In genomic region chr15:80065414-80065813, GRCm38 (mm10) we compare ENCODE assay signal across 8 mouse cellular contexts. TPM values are rescaled to one million over a fixed set of nuclear protein-coding genes. Genes with fewer than 3 reads are reported as not detected.
DNase-seq lines count a peak whose midpoint lies in the region; ATAC-seq and TF ChIP-seq lines count a peak whose summit lies in the region.

No protein-coding gene starts in this region.

- ATAC-seq in kidney, embryonic 15.5 days (replicated peaks; ENCODE audit: low FRiP score) = 0 out of 2 replicates have a peak, but pooled peaks have one; percentile 17
- ATAC-seq in forebrain, embryonic 15.5 days (replicated peaks) = no peak

- no peak for DNase-seq in kidney, adult 11 months
- DNase-seq in MEL (ENCODE audit: low read depth, low spot score) = peak; percentile 80
- peak; percentile 66 for DNase-seq in embryonic facial prominence, embryonic 10.5 days (ENCODE audit: low spot score)
- peak; percentile 53 for DNase-seq in mesoderm, embryonic 11.5 days (ENCODE audit: low read depth, low spot score)
- no peak for DNase-seq in heart, postnatal 14 days
- DNase-seq in left cerebral cortex, postnatal 10 days (ENCODE audit: extremely low spot score in 1 of 2, low spot score in 2 of 2) = no peak

- TF ChIP-seq CTCF in MEL (IDR thresholded peaks at IDR 0.05 in 2 of 3, conservative IDR thresholded peaks at IDR 0.05 in 1 of 3; ENCODE audit: control insufficient read depth in 1 of 3, insufficient read depth in 1 of 3, low read depth in 2 of 3, low read length in 3 of 3, poor library complexity in 1 of 3, severe bottlenecking in 1 of 3) = peak; percentile 65 to 88 (median 85)

- H3K9ac ChIP-seq in kidney, embryonic 15.5 days = no peak overlapping the region
- H3K9ac ChIP-seq in MEL (ENCODE audit: control insufficient read depth, low read depth, low read length, poor library complexity, severe bottlenecking) = no peak overlapping the region
- H3K9ac ChIP-seq in forebrain, embryonic 15.5 days (replicated peaks) = no peak overlapping the region

- H3K27me3 ChIP-seq in kidney, embryonic 15.5 days = no peaks in the 10 kb centered on the region
- H3K27me3 ChIP-seq in MEL (ENCODE audit: control insufficient read depth in 1 of 2, insufficient read depth in 2 of 2, low read length in 2 of 2) = peaks cover 0 to 3% of the 10 kb centered on the region in 2 experiments; a peak in 1 of 4 replicates
- H3K27me3 ChIP-seq in embryonic facial prominence, embryonic 10.5 days (replicated peaks; ENCODE audit: low read depth, poor library complexity, severe bottlenecking) = 0 out of 2 replicates have a peak, but pooled peaks cover 4% of the 10 kb centered on the region
- no peaks in the 10 kb centered on the region for H3K27me3 ChIP-seq in forebrain, embryonic 15.5 days

- no peaks in the 10 kb centered on the region for H3K79me2 ChIP-seq in MEL (ENCODE audit: control insufficient read depth, insufficient read depth, low read length, poor library complexity)

- no peak for TF ChIP-seq POLR2A in MEL (IDR thresholded peaks at IDR 0.05; ENCODE audit: control insufficient read depth in 1 of 2, insufficient read depth in 1 of 2, low read depth in 1 of 2, low read length in 2 of 2, poor library complexity in 1 of 2)

- TF ChIP-seq RAD21 in MEL (IDR thresholded peaks at IDR 0.05; ENCODE audit: low read depth, low read length) = peak; percentile 88

- no peak overlapping the region for H3K4me3 ChIP-seq in kidney, embryonic 15.5 days (replicated peaks)
- H3K4me3 ChIP-seq in MEL (ENCODE audit: control insufficient read depth in 1 of 2, insufficient read depth in 1 of 2, low read depth in 2 of 2, low read length in 2 of 2) = no peak overlapping the region
- no peak overlapping the region for H3K4me3 ChIP-seq in embryonic facial prominence, embryonic 10.5 days
- H3K4me3 ChIP-seq in forebrain, embryonic 15.5 days = no peak overlapping the region

- H3K4me1 ChIP-seq in kidney, embryonic 15.5 days = peaks cover 25% of the 10 kb centered on the region
- no peaks in the 10 kb centered on the region for H3K4me1 ChIP-seq in MEL (ENCODE audit: control insufficient read depth in 1 of 2, insufficient read depth in 2 of 2, low read length in 2 of 2)
- H3K4me1 ChIP-seq in embryonic facial prominence, embryonic 10.5 days = peaks cover 42% of the 10 kb centered on the region
- H3K4me1 ChIP-seq in forebrain, embryonic 15.5 days = no peaks in the 10 kb centered on the region

- no peaks in the 10 kb centered on the region for H3K36me3 ChIP-seq in kidney, embryonic 15.5 days
- H3K36me3 ChIP-seq in MEL (ENCODE audit: control insufficient read depth in 1 of 2, insufficient read depth in 2 of 2, low read length in 2 of 2) = no peaks in the 10 kb centered on the region
- no peaks in the 10 kb centered on the region for H3K36me3 ChIP-seq in embryonic facial prominence, embryonic 10.5 days (replicated peaks)
- no peaks in the 10 kb centered on the region for H3K36me3 ChIP-seq in forebrain, embryonic 15.5 days

- no peak overlapping the region for H3K4me2 ChIP-seq in kidney, embryonic 15.5 days
- no peak overlapping the region for H3K4me2 ChIP-seq in forebrain, embryonic 15.5 days (replicated peaks)

- WGBS in kidney, embryonic 15.5 days = 12% methylated on average over 13 of the region's 13 CpGs
- WGBS in embryonic facial prominence, embryonic 10.5 days = 17% methylated on average over 13 of the region's 13 CpGs
- 14% methylated on average over 13 of the region's 13 CpGs for WGBS in forebrain, embryonic 15.5 days

- no peak for TF ChIP-seq EP300 in MEL (IDR thresholded peaks at IDR 0.05; ENCODE audit: low read depth in 1 of 2, low read length in 2 of 2)

- H3K9me3 ChIP-seq in kidney, embryonic 15.5 days (replicated peaks) = no peaks in the 10 kb centered on the region
- no peaks in the 10 kb centered on the region for H3K9me3 ChIP-seq in MEL (replicated peaks; ENCODE audit: insufficient read depth, low read length)
- no peaks in the 10 kb centered on the region for H3K9me3 ChIP-seq in embryonic facial prominence, embryonic 10.5 days
- no peaks in the 10 kb centered on the region for H3K9me3 ChIP-seq in forebrain, embryonic 15.5 days

- intact Hi-C loops in heart, postnatal 14 days (cut with DNase I) = no loop called here
- intact Hi-C loops in left cerebral cortex, postnatal 10 days (cut with DNase I) = no loop called here

- no peak overlapping the region for H3K27ac ChIP-seq in kidney, embryonic 15.5 days
- no peak overlapping the region for H3K27ac ChIP-seq in MEL (ENCODE audit: control insufficient read depth, low read depth, low read length)
- no peak overlapping the region for H3K27ac ChIP-seq in embryonic facial prominence, embryonic 10.5 days (replicated peaks)
- H3K27ac ChIP-seq in forebrain, embryonic 15.5 days (replicated peaks) = no peak overlapping the region

TF ChIP-seq in MEL, 35 proteins besides CTCF, POLR2A, EP300 and RAD21:
- TF ChIP-seq ETS1 (IDR thresholded peaks at IDR 0.05; ENCODE audit: low read depth, low read length) (no peak), BHLHE40 (IDR thresholded peaks at IDR 0.05; ENCODE audit: borderline replicate concordance, low read depth, low read length) (no peak), MAX (IDR thresholded peaks at IDR 0.05; ENCODE audit: low read length) (0 out of 2 replicates have a peak, but pooled peaks have one; percentile 12), HCFC1 (IDR thresholded peaks at IDR 0.05; ENCODE audit: low read depth, low read length) (no peak), SMC3 (IDR thresholded peaks at IDR 0.05; ENCODE audit: low read depth, low read length) (peak; percentile 94), KAT2A (conservative IDR thresholded peaks at IDR 0.05; ENCODE audit: low read depth, low read length) (no peak), GATA1 (IDR thresholded peaks at IDR 0.05; ENCODE audit: low read depth, low read length) (no peak), USF1 (IDR thresholded peaks at IDR 0.05; ENCODE audit: low read depth, low read length) (no peak), TCF12 (IDR thresholded peaks at IDR 0.05; ENCODE audit: low read depth, low read length) (no peak), NELFE (IDR thresholded peaks at IDR 0.05; ENCODE audit: low read depth, low read length) (no peak), ZC3H11A (IDR thresholded peaks at IDR 0.05; ENCODE audit: low read depth, low read length) (peak; percentile 94), NRF1 (IDR thresholded peaks at IDR 0.05; ENCODE audit: insufficient read depth, low read depth, low read length, poor library complexity, severe bottlenecking) (no peak)

RNA-seq across cellular contexts. Expression of gene Syngr1, which starts 25.7 kb away (rescaled TPM):
- 10.9 and 11.2 TPM in 2 replicates for polyA plus RNA-seq in kidney, embryonic 15.5 days (2015; fragmentation: Nextera tagmentation; extraction: Ambion mirVana)
- 93.7 and 105 TPM in 2 replicates for total RNA-seq in MEL (2012; rRNA removed)
- 100 to 1,000 TPM in 1 of 2 experiments, not detected in 1; 115 TPM for polyA plus RNA-seq in MEL (2012; ENCODE audit: insufficient read depth in 1 of 2, insufficient read length in 2 of 2, low read depth in 1 of 2, low replicate concordance in 2 of 2, missing spikeins in 1 of 2)
- 5.9 and 7.0 TPM in 2 replicates for polyA plus RNA-seq in embryonic facial prominence, embryonic 10.5 days (2016; fragmentation: Nextera tagmentation; extraction: Ambion mirVana)
- total RNA-seq in heart, postnatal 14 days (2021) = 10 to 100 TPM; 77.8 to 79.6 TPM
- total RNA-seq in left cerebral cortex, postnatal 10 days (2021) = 100 to 1,000 TPM; 430 to 441 TPM
- polyA plus RNA-seq in forebrain, embryonic 15.5 days (2015; fragmentation: Nextera tagmentation; extraction: Ambion mirVana) = 40.1 and 44.5 TPM in 2 replicates

RNA-seq across cellular contexts. Expression of gene Rpl3, which starts 26.3 kb away (rescaled TPM):
- 1,112 and 1,115 TPM in 2 replicates for polyA plus RNA-seq in kidney, embryonic 15.5 days (2015; fragmentation: Nextera tagmentation; extraction: Ambion mirVana)
- 1,686 and 1,722 TPM in 2 replicates for total RNA-seq in MEL (2012; rRNA removed)
- polyA plus RNA-seq in MEL (2012; ENCODE audit: insufficient read depth in 1 of 2, insufficient read length in 2 of 2, low read depth in 1 of 2, low replicate concordance in 2 of 2, missing spikeins in 1 of 2) = 1,000 to 10,000 TPM in 1 of 2 experiments, 100 to 1,000 TPM in 1; 543 to 1,096 TPM
- polyA plus RNA-seq in embryonic facial prominence, embryonic 10.5 days (2016; fragmentation: Nextera tagmentation; extraction: Ambion mirVana) = 1,034 and 1,049 TPM in 2 replicates
- total RNA-seq in heart, postnatal 14 days (2021) = 100 to 1,000 TPM; 278 to 293 TPM
- total RNA-seq in left cerebral cortex, postnatal 10 days (2021) = 100 to 1,000 TPM; 520 to 524 TPM
- polyA plus RNA-seq in forebrain, embryonic 15.5 days (2015; fragmentation: Nextera tagmentation; extraction: Ambion mirVana) = 641 and 670 TPM in 2 replicates

RNA-seq across cellular contexts. Expression of gene Pdgfb, which starts 50.6 kb away (rescaled TPM):
- polyA plus RNA-seq in kidney, embryonic 15.5 days (2015; fragmentation: Nextera tagmentation; extraction: Ambion mirVana) = 3.8 and 5.1 TPM in 2 replicates
- 0.23 and 0.26 TPM in 2 replicates for total RNA-seq in MEL (2012; rRNA removed)
- under 1 TPM in 1 of 2 experiments, not detected in 1; 0.72 TPM for polyA plus RNA-seq in MEL (2012; ENCODE audit: insufficient read depth in 1 of 2, insufficient read length in 2 of 2, low read depth in 1 of 2, low replicate concordance in 2 of 2, missing spikeins in 1 of 2)
- polyA plus RNA-seq in embryonic facial prominence, embryonic 10.5 days (2016; fragmentation: Nextera tagmentation; extraction: Ambion mirVana) = 1.4 and 1.6 TPM in 2 replicates
- total RNA-seq in heart, postnatal 14 days (2021) = 10 to 100 TPM; 42.2 to 43.4 TPM
- total RNA-seq in left cerebral cortex, postnatal 10 days (2021) = 10 to 100 TPM; 42.6 to 43.4 TPM
- 3.0 and 3.3 TPM in 2 replicates for polyA plus RNA-seq in forebrain, embryonic 15.5 days (2015; fragmentation: Nextera tagmentation; extraction: Ambion mirVana)

Comparison
In these comparisons a context has a peak if more than half of its experiments do, and no peak if none do; other contexts are left out.
1. DNase-seq: peak in MEL (single experiment), embryonic facial prominence, embryonic 10.5 days (single experiment) and mesoderm, embryonic 11.5 days (single experiment); none in kidney, adult 11 months (single experiment), heart, postnatal 14 days (0 of 2) and left cerebral cortex, postnatal 10 days (0 of 2).